Mouse (Mus musculus) heart, embryonic 15.5 days (tissue): ENCODE results near the gene Tex16. TPM values are rescaled to one million over a fixed set of nuclear protein-coding genes. Genes with fewer than 3 reads are reported as not detected.

Source experiments
- ATAC-seq: fragments of 200-750 bp; cut with Nextera tagmentation; replicated peaks from 2 replicates; pipeline ENCODE4 v1.8.0; 2017; ENCODE audit warnings: low read depth, moderate TSS enrichment; ENCODE audit not compliant: insufficient number of reproducible peaks, insufficient read depth, low FRiP score
- H3K27ac ChIP-seq: fragments of 300-500 bp; sonication (generic); 2 replicates; pipeline ENCODE4 v1.5.1; 2015; ENCODE audit warnings: mild to moderate bottlenecking, inconsistent platforms
- H3K27me3 ChIP-seq: fragments of 300-500 bp; sonication (generic); 2 replicates; pipeline ENCODE4 v1.6.1; 2015; ENCODE audit warnings: inconsistent platforms
- H3K36me3 ChIP-seq: fragments of 300-500 bp; sonication (generic); 2 replicates; pipeline ENCODE4 v1.6.1; 2015; ENCODE audit warnings: mild to moderate bottlenecking, inconsistent platforms
- H3K4me1 ChIP-seq: fragments of 300-500 bp; sonication (generic); replicated peaks from 2 replicates; pipeline ENCODE4 v1.6.1; 2015; ENCODE audit warnings: inconsistent platforms
- H3K4me2 ChIP-seq: fragments of 300-500 bp; sonication (generic); 2 replicates; pipeline ENCODE4 v1.6.1; 2015; ENCODE audit warnings: inconsistent platforms, mild to moderate bottlenecking, moderate library complexity
- H3K4me3 ChIP-seq: fragments of 300-500 bp; sonication (generic); 2 replicates; pipeline ENCODE4 v1.5.1; 2015; ENCODE audit warnings: mild to moderate bottlenecking, inconsistent platforms
- H3K9ac ChIP-seq: fragments of 300-500 bp; sonication (generic); 2 replicates; pipeline ENCODE4 v1.6.1; 2015; ENCODE audit warnings: mild to moderate bottlenecking, inconsistent platforms
- H3K9me3 ChIP-seq: fragments of 300-500 bp; sonication (generic); replicated peaks from 2 replicates; pipeline ENCODE4 v1.6.1; 2016; ENCODE audit warnings: inconsistent platforms
- WGBS: fragments of 180-500 bp; shearing (Covaris S2); methylation state at CpG from one replicate; pipeline ENCODE4 v1.1.7; 2015; ENCODE audit warnings: mixed read lengths; 5-methylcytosine and 5-hydroxymethylcytosine counted together
- polyA plus RNA-seq: library from polyadenylated mRNA; unstranded; fragments of >200 nt; fragmentation: Nextera tagmentation; extraction: Ambion mirVana; gene quantifications from 2 replicates; pipeline ENCODE4 v1.2.1, GENCODE M21; 2015

Tex16 gene
- polyA plus RNA-seq, result 0.04 and 0.06 TPM in 2 replicates

- Histone ChIP-seq H3K36me3 (no peaks in the 10 kb centered on the region), H3K27me3 (no peaks in the 10 kb centered on the region), H3K4me1 (no peaks in the 10 kb centered on the region), H3K27ac (no peak within 1 kb of the TSS), H3K4me3 (no peak within 1 kb of the TSS), H3K9me3 (no peaks in the 10 kb centered on the region), H3K4me2 (no peak within 1 kb of the TSS), H3K9ac (no peak within 1 kb of the TSS)
- ATAC-seq, result no peak
These were observed at the start of gene Tex16 for GRCm38 (mm10) chrX:112010707-112011106. Gene Tex16, plus strand, starts transcription at chrX:112011007.

GRCm38 (mm10) chrX:111999661-112000060 is 11.1 kb upstream of the Tex16 start:
- Histone ChIP-seq H3K9ac (no peak overlapping the region), H3K4me3 (no peak overlapping the region), H3K9me3 (no peaks in the 10 kb centered on the region), H3K27ac (no peak overlapping the region), H3K4me1 (no peaks in the 10 kb centered on the region), H3K36me3 (no peaks in the 10 kb centered on the region), H3K4me2 (no peak overlapping the region), H3K27me3 (no peaks in the 10 kb centered on the region)
- WGBS, result 26% methylated on average over 1 of the region's 1 CpGs
- no peak for ATAC-seq

Other genes starting within 250 kb of the Tex16 start
- not detected in 2 replicates for gene Gm45194, start 119.6 kb upstream of the Tex16 start, polyA plus RNA-seq
- not detected in 2 replicates for gene 4933403O08Rik, start 228.0 kb downstream of the Tex16 start, polyA plus RNA-seq